Mouse (Mus musculus) kidney, postnatal 36 days (tissue): ENCODE results near the gene Mapk7.

ENCODE experiments used
- DNase-seq, 2 experiments: peaks; one replicate each; pipeline ENCODE4 v3.0.0; 2021 to 2022; ENCODE audit warnings: mixed read lengths in 2 of 2

Mapk7 gene

GRCm38 (mm10) chr11:61494129-61494997, at the start of gene Mapk7:
Mapk7 (minus strand) TSS chr11:61494406.
- DNase-seq: peak; percentile 98

- no peak for DNase-seq
Observed at GRCm38 (mm10) chr11:61541106-61541505, 46.9 kb upstream of the Mapk7 start.

GRCm38 (mm10) chr11:61540642-61541041, 46.4 kb upstream of the Mapk7 start:
- DNase-seq: peak; percentile 34 to 56

- no peak for DNase-seq
Observed at GRCm38 (mm10) chr11:61537362-61537761, 43.2 kb upstream of the Mapk7 start.

GRCm38 (mm10) chr11:61536952-61537351, 42.7 kb upstream of the Mapk7 start:
- no peak for DNase-seq

GRCm38 (mm10) chr11:61535530-61535929, 41.3 kb upstream of the Mapk7 start:
- no peak for DNase-seq

- peak; percentile 66 to 82 for DNase-seq
Observed at GRCm38 (mm10) chr11:61533571-61533970, 39.4 kb upstream of the Mapk7 start.

GRCm38 (mm10) chr11:61532820-61533219, 38.6 kb upstream of the Mapk7 start:
- peak; percentile 50 to 51 for DNase-seq

- DNase-seq: peak; percentile 61 to 69
Observed at GRCm38 (mm10) chr11:61529268-61529713, 35.1 kb upstream of the Mapk7 start.

- peak; percentile 16 to 33 for DNase-seq
Observed at GRCm38 (mm10) chr11:61526872-61527271, 32.7 kb upstream of the Mapk7 start.

- no peak for DNase-seq
Observed at GRCm38 (mm10) chr11:61519484-61520107, 25.4 kb upstream of the Mapk7 start.

GRCm38 (mm10) chr11:61518871-61519270, 24.7 kb upstream of the Mapk7 start:
- no peak for DNase-seq

- DNase-seq: no peak
Observed at GRCm38 (mm10) chr11:61517971-61518370, 23.8 kb upstream of the Mapk7 start.

GRCm38 (mm10) chr11:61514953-61515352, 20.7 kb upstream of the Mapk7 start:
- DNase-seq: peak; percentile 45 to 77

GRCm38 (mm10) chr11:61504713-61505257, 10.6 kb upstream of the Mapk7 start, which contains the start of gene B9d1:
B9d1 (plus strand) TSS chr11:61505144.
- peak; percentile 97 for DNase-seq

GRCm38 (mm10) chr11:61503933-61504332, 9.7 kb upstream of the Mapk7 start:
- no peak for DNase-seq

GRCm38 (mm10) chr11:61498736-61499504, 4.7 kb upstream of the Mapk7 start:
- no peak for DNase-seq

- DNase-seq: no peak
Observed at GRCm38 (mm10) chr11:61497490-61497889, 3.3 kb upstream of the Mapk7 start.

- no peak for DNase-seq
Observed at GRCm38 (mm10) chr11:61495528-61495927, 1.3 kb upstream of the Mapk7 start.

GRCm38 (mm10) chr11:61493525-61494128, 579 bp downstream of the Mapk7 start:
- DNase-seq: peak; percentile 12 to 48

GRCm38 (mm10) chr11:61492749-61493401, 1.3 kb downstream of the Mapk7 start:
- DNase-seq: no peak
